Mouse (Mus musculus): ENCODE measurements around the gene Olfr414. TPM values are rescaled to one million over a fixed set of nuclear protein-coding genes. Genes with fewer than 3 reads are reported as not detected.

Olfr414 gene
- polyA plus RNA-seq (2014; fragmentation: Nextera tagmentation; extraction: Ambion mirVana) = not detected in 2 replicates

- ATAC-seq (ENCODE audit: low read depth) = no peak
- H3K36me3 ChIP-seq (ENCODE audit: control insufficient read depth, insufficient read depth, low read length) = no peaks in the 10 kb centered on the region
- H3K27ac ChIP-seq (ENCODE audit: low read depth, low read length) = no peak within 1 kb of the TSS
- no peak within 1 kb of the TSS for H3K4me2 ChIP-seq (ENCODE audit: low read depth, low read length)
- no peaks in the 10 kb centered on the region for H3K9me3 ChIP-seq (ENCODE audit: control insufficient read depth, low read length)
- H3K4me3 ChIP-seq (ENCODE audit: low read depth, low read length) = no peak within 1 kb of the TSS
- WGBS = 66% methylated on average over 1 of the region's 1 CpGs
- H3K4me1 ChIP-seq (ENCODE audit: control insufficient read depth, insufficient read depth, low read length) = no peaks in the 10 kb centered on the region
- H3K27me3 ChIP-seq (ENCODE audit: control insufficient read depth, insufficient read depth, low read length) = no peaks in the 10 kb centered on the region
- H3K9ac ChIP-seq (replicated peaks; ENCODE audit: low read depth, low read length) = no peak within 1 kb of the TSS
Observed at GRCm38 (mm10) chr1:174423764-174424163, at the start of gene Olfr414. TSS of gene Olfr414 (plus strand) at chr1:174424064.

- Histone ChIP-seq H3K4me2 (ENCODE audit: low read depth, low read length) (no peak within 1 kb of the TSS), H3K9me3 (ENCODE audit: control insufficient read depth, low read length) (no peaks in the 10 kb centered on the region), H3K36me3 (ENCODE audit: control insufficient read depth, insufficient read depth, low read length) (no peaks in the 10 kb centered on the region), H3K27me3 (ENCODE audit: control insufficient read depth, insufficient read depth, low read length) (no peaks in the 10 kb centered on the region), H3K27ac (ENCODE audit: low read depth, low read length) (no peak within 1 kb of the TSS), H3K9ac (replicated peaks; ENCODE audit: low read depth, low read length) (no peak within 1 kb of the TSS), H3K4me1 (ENCODE audit: control insufficient read depth, insufficient read depth, low read length) (no peaks in the 10 kb centered on the region), H3K4me3 (ENCODE audit: low read depth, low read length) (no peak within 1 kb of the TSS)
- WGBS = 99% methylated on average over 2 of the region's 2 CpGs
- ATAC-seq (ENCODE audit: low read depth) = no peak
Observed at GRCm38 (mm10) chr1:174390746-174391145, 33.1 kb upstream of the Olfr414 start, which contains the start of gene Olfr248. TSS of gene Olfr248 (plus strand) at chr1:174391046.

GRCm38 (mm10) chr1:174422959-174423358 lies 905 bp upstream of the Olfr414 start:
- Histone ChIP-seq H3K4me1 (ENCODE audit: control insufficient read depth, insufficient read depth, low read length) (no peaks in the 10 kb centered on the region), H3K27ac (ENCODE audit: low read depth, low read length) (no peak overlapping the region), H3K36me3 (ENCODE audit: control insufficient read depth, insufficient read depth, low read length) (no peaks in the 10 kb centered on the region), H3K9me3 (ENCODE audit: control insufficient read depth, low read length) (no peaks in the 10 kb centered on the region), H3K9ac (replicated peaks; ENCODE audit: low read depth, low read length) (no peak overlapping the region), H3K4me2 (ENCODE audit: low read depth, low read length) (no peak overlapping the region), H3K27me3 (ENCODE audit: control insufficient read depth, insufficient read depth, low read length) (no peaks in the 10 kb centered on the region), H3K4me3 (ENCODE audit: low read depth, low read length) (no peak overlapping the region)
- no peak for ATAC-seq (ENCODE audit: low read depth)
- WGBS = 94% methylated on average over 4 of the region's 4 CpGs

- Histone ChIP-seq H3K4me1 (ENCODE audit: control insufficient read depth, insufficient read depth, low read length) (no peaks in the 10 kb centered on the region), H3K27me3 (ENCODE audit: control insufficient read depth, insufficient read depth, low read length) (no peaks in the 10 kb centered on the region), H3K4me3 (ENCODE audit: low read depth, low read length) (no peak overlapping the region), H3K27ac (ENCODE audit: low read depth, low read length) (no peak overlapping the region), H3K9ac (replicated peaks; ENCODE audit: low read depth, low read length) (no peak overlapping the region), H3K36me3 (ENCODE audit: control insufficient read depth, insufficient read depth, low read length) (no peaks in the 10 kb centered on the region), H3K4me2 (ENCODE audit: low read depth, low read length) (no peak overlapping the region), H3K9me3 (ENCODE audit: control insufficient read depth, low read length) (no peaks in the 10 kb centered on the region)
- WGBS = 64% methylated on average over 3 of the region's 3 CpGs
- ATAC-seq (ENCODE audit: low read depth) = no peak
Observed at GRCm38 (mm10) chr1:174426180-174426986, 2.5 kb downstream of the Olfr414 start.

- no peak overlapping the region for H3K4me2 ChIP-seq (ENCODE audit: low read depth, low read length)
- 85% methylated on average over 1 of the region's 1 CpGs for WGBS
- no peaks in the 10 kb centered on the region for H3K9me3 ChIP-seq (ENCODE audit: control insufficient read depth, low read length)
- no peaks in the 10 kb centered on the region for H3K27me3 ChIP-seq (ENCODE audit: control insufficient read depth, insufficient read depth, low read length)
- H3K4me3 ChIP-seq (ENCODE audit: low read depth, low read length) = no peak overlapping the region
- ATAC-seq (ENCODE audit: low read depth) = no peak
- no peaks in the 10 kb centered on the region for H3K36me3 ChIP-seq (ENCODE audit: control insufficient read depth, insufficient read depth, low read length)
- no peaks in the 10 kb centered on the region for H3K4me1 ChIP-seq (ENCODE audit: control insufficient read depth, insufficient read depth, low read length)
- no peak overlapping the region for H3K27ac ChIP-seq (ENCODE audit: low read depth, low read length)
- no peak overlapping the region for H3K9ac ChIP-seq (replicated peaks; ENCODE audit: low read depth, low read length)
Observed at GRCm38 (mm10) chr1:174427402-174427801, 3.5 kb downstream of the Olfr414 start.

- Histone ChIP-seq H3K4me3 (ENCODE audit: low read depth, low read length) (no peak overlapping the region), H3K27me3 (ENCODE audit: control insufficient read depth, insufficient read depth, low read length) (no peaks in the 10 kb centered on the region), H3K9ac (replicated peaks; ENCODE audit: low read depth, low read length) (no peak overlapping the region), H3K9me3 (ENCODE audit: control insufficient read depth, low read length) (no peaks in the 10 kb centered on the region), H3K36me3 (ENCODE audit: control insufficient read depth, insufficient read depth, low read length) (no peaks in the 10 kb centered on the region), H3K4me2 (ENCODE audit: low read depth, low read length) (no peak overlapping the region), H3K27ac (ENCODE audit: low read depth, low read length) (no peak overlapping the region), H3K4me1 (ENCODE audit: control insufficient read depth, insufficient read depth, low read length) (no peaks in the 10 kb centered on the region)
- ATAC-seq (ENCODE audit: low read depth) = no peak
- 96% methylated on average over 2 of the region's 2 CpGs for WGBS
Observed at GRCm38 (mm10) chr1:174428407-174428806, 4.5 kb downstream of the Olfr414 start.

GRCm38 (mm10) chr1:174434121-174434520 lies 10.3 kb downstream of the Olfr414 start:
- 35% methylated on average over 1 of the region's 1 CpGs for WGBS

GRCm38 (mm10) chr1:174441782-174442181 lies 17.9 kb downstream of the Olfr414 start, which contains the start of gene Olfr220:
TSS of gene Olfr220 (plus strand) at chr1:174442082.
- H3K27me3 ChIP-seq (ENCODE audit: control insufficient read depth, insufficient read depth, low read length) = no peaks in the 10 kb centered on the region
- no peaks in the 10 kb centered on the region for H3K4me1 ChIP-seq (ENCODE audit: control insufficient read depth, insufficient read depth, low read length)
- H3K9ac ChIP-seq (replicated peaks; ENCODE audit: low read depth, low read length) = no peak within 1 kb of the TSS
- no peak within 1 kb of the TSS for H3K27ac ChIP-seq (ENCODE audit: low read depth, low read length)
- no peak for ATAC-seq (ENCODE audit: low read depth)
- 75% methylated on average over 1 of the region's 1 CpGs for WGBS
- no peaks in the 10 kb centered on the region for H3K9me3 ChIP-seq (ENCODE audit: control insufficient read depth, low read length)
- no peaks in the 10 kb centered on the region for H3K36me3 ChIP-seq (ENCODE audit: control insufficient read depth, insufficient read depth, low read length)
- H3K4me2 ChIP-seq (ENCODE audit: low read depth, low read length) = no peak within 1 kb of the TSS
- no peak within 1 kb of the TSS for H3K4me3 ChIP-seq (ENCODE audit: low read depth, low read length)

More at GRCm38 (mm10) chr1:174434121-174434520, 10.3 kb downstream of the Olfr414 start:
- no peak overlapping the region for H3K9ac ChIP-seq (replicated peaks; ENCODE audit: low read depth, low read length)
- no peaks in the 10 kb centered on the region for H3K36me3 ChIP-seq (ENCODE audit: control insufficient read depth, insufficient read depth, low read length)
- H3K27me3 ChIP-seq (ENCODE audit: control insufficient read depth, insufficient read depth, low read length) = no peaks in the 10 kb centered on the region
- H3K4me3 ChIP-seq (ENCODE audit: low read depth, low read length) = no peak overlapping the region
- no peak overlapping the region for H3K4me2 ChIP-seq (ENCODE audit: low read depth, low read length)
- H3K9me3 ChIP-seq (ENCODE audit: control insufficient read depth, low read length) = no peaks in the 10 kb centered on the region
- no peaks in the 10 kb centered on the region for H3K4me1 ChIP-seq (ENCODE audit: control insufficient read depth, insufficient read depth, low read length)
- no peak overlapping the region for H3K27ac ChIP-seq (ENCODE audit: low read depth, low read length)
- no peak for ATAC-seq (ENCODE audit: low read depth)

- Histone ChIP-seq H3K4me3 (ENCODE audit: low read depth, low read length) (no peak overlapping the region), H3K4me2 (ENCODE audit: low read depth, low read length) (no peak overlapping the region), H3K27ac (ENCODE audit: low read depth, low read length) (no peak overlapping the region), H3K4me1 (ENCODE audit: control insufficient read depth, insufficient read depth, low read length) (no peaks in the 10 kb centered on the region), H3K36me3 (ENCODE audit: control insufficient read depth, insufficient read depth, low read length) (no peaks in the 10 kb centered on the region), H3K27me3 (ENCODE audit: control insufficient read depth, insufficient read depth, low read length) (no peaks in the 10 kb centered on the region), H3K9ac (replicated peaks; ENCODE audit: low read depth, low read length) (no peak overlapping the region), H3K9me3 (ENCODE audit: control insufficient read depth, low read length) (no peaks in the 10 kb centered on the region)
- 87% methylated on average over 2 of the region's 2 CpGs for WGBS
- no peak for ATAC-seq (ENCODE audit: low read depth)
Observed at GRCm38 (mm10) chr1:174455100-174455499, 31.2 kb downstream of the Olfr414 start.
